Mouse (Mus musculus): Measurements from ENCODE around the gene Pdx1. TPM values are rescaled to one million over a fixed set of nuclear protein-coding genes. Genes with fewer than 3 reads are reported as not detected.

Gene Pdx1
- polyA plus RNA-seq, 1 experiment from 2014 or later = not detected

DNA sequence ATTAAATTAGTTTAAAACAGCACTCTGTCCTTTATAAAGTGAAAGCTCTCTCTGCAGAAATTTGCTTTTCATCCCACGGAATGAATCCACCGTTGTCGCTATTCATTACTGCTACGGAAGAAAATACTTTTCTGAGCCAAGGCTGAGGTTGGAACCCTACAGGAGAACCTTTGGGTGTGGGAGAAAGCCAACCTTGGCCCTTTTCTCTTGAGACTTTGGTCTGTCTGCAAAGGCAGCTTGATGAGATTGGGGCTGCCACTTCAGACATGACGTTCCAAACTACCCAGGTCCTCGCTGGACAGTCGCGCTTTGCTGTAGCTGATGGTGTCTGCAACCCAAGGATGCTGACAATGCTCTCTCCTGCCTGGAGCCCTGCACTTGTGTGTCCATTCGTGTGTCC lies 38.7 kb downstream of the Pdx1 start:
- no peak overlapping the region for H3K4me2 ChIP-seq (ENCODE audit: low read depth, low read length)
- H3K9me3 ChIP-seq (replicated peaks; ENCODE audit: control insufficient read depth, low read length) = no peaks in the 10 kb centered on the region
- H3K4me1 ChIP-seq (ENCODE audit: control insufficient read depth, insufficient read depth, low read length) = peaks cover 7% of the 10 kb centered on the region; the same call in 1 of the 2 replicates
- no peak for DNase-seq (ENCODE audit: low spot score)
- no peak for ATAC-seq (replicated peaks; ENCODE audit: insufficient number of reproducible peaks, low FRiP score, low TSS enrichment, low read depth)
- 4% methylated on average over 9 of the region's 9 CpGs for WGBS
- H3K27me3 ChIP-seq (ENCODE audit: control insufficient read depth, insufficient read depth, low read length) = peaks cover 91% of the 10 kb centered on the region
- no peak overlapping the region for H3K4me3 ChIP-seq (ENCODE audit: low read depth, low read length)
- no peak overlapping the region for H3K9ac ChIP-seq (replicated peaks; ENCODE audit: low read length)
- H3K27ac ChIP-seq (replicated peaks; ENCODE audit: low read depth, low read length) = no peak overlapping the region
- no peaks in the 10 kb centered on the region for H3K36me3 ChIP-seq (replicated peaks; ENCODE audit: control insufficient read depth, insufficient read depth, low read depth, low read length)

DNA sequence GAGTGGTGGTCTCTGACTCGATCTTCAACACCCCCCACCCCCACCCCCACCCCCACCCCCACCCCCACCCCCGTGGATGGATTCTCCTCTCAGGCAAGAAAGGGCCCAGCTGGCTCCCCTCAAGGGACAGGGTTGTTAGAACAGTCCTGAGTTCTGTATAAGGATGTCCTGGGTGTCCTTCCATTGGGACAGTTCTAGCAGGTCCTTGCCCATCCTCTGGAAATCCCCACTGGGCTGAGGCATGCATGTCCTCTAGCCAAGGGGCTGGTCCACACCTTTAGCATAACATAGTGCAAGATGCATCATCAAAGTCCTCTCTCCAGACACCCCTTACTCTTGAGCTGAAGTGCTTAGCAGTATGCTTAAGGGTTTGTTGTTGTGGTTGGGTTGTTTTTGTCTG lies 40.0 kb downstream of the Pdx1 start:
- Histone ChIP-seq H3K4me3 (ENCODE audit: low read depth, low read length) (no peak overlapping the region), H3K36me3 (replicated peaks; ENCODE audit: control insufficient read depth, insufficient read depth, low read depth, low read length) (no peaks in the 10 kb centered on the region), H3K4me2 (ENCODE audit: low read depth, low read length) (no peak overlapping the region), H3K9ac (replicated peaks; ENCODE audit: low read length) (no peak overlapping the region), H3K4me1 (ENCODE audit: control insufficient read depth, insufficient read depth, low read length) (peaks cover 5% of the 10 kb centered on the region; the same call in 1 of the 2 replicates), H3K9me3 (replicated peaks; ENCODE audit: control insufficient read depth, low read length) (no peaks in the 10 kb centered on the region), H3K27me3 (ENCODE audit: control insufficient read depth, insufficient read depth, low read length) (peaks cover 90% of the 10 kb centered on the region), H3K27ac (replicated peaks; ENCODE audit: low read depth, low read length) (no peak overlapping the region)
- no peak for ATAC-seq (replicated peaks; ENCODE audit: insufficient number of reproducible peaks, low FRiP score, low TSS enrichment, low read depth)
- no peak for DNase-seq (ENCODE audit: low spot score)
- WGBS = 0% methylated on average over 2 of the region's 2 CpGs

DNA sequence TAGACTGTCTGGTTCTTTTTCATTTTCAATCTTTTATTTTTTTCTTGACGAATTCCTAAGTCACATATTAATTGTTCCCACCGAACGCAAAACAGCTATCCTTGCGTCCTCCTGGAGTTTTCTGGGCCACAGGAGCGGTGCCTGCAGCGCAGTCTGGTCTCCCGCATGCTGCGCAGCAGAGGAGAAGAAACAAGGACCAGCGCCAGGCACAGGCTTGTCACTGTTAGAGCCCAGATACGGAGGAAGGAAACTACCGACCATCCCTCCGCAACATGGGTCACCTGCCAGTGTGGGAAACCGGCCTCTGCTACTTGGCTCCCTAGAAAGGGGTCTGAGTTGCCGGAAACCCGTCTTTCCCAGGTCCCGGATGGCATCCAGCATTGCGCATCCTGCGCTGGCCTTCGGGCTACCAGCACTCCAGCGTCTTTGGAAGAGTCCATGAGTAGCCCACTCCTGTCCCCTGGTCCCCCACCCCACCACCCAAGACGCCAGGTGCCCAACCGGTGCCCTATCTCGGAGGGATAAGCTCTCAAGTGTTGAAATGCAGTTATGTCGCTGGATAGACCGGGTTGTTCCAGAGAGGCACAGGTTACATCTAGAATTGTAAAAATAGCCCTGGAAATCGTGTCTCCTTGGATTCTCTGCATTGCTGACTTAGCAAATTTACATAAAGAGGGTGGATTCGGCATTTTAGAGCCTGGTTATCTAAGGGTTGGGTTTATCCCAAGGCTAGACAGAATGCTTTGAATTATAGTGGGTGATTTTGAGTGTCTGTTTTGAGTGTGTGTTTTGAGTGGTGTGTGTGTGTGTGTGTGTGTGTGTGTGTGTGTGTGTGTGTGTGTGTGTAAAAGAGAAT lies 43.3 kb downstream of the Pdx1 start:
- ATAC-seq (replicated peaks; ENCODE audit: insufficient number of reproducible peaks, low FRiP score, low TSS enrichment, low read depth) = no peak
- WGBS = 2% methylated on average over 27 of the region's 27 CpGs
- Histone ChIP-seq H3K9ac (replicated peaks; ENCODE audit: low read length) (no peak overlapping the region), H3K27me3 (ENCODE audit: control insufficient read depth, insufficient read depth, low read length) (peaks cover 94% of the 10 kb centered on the region), H3K9me3 (replicated peaks; ENCODE audit: control insufficient read depth, low read length) (no peaks in the 10 kb centered on the region), H3K4me3 (ENCODE audit: low read depth, low read length) (no peak overlapping the region), H3K4me1 (ENCODE audit: control insufficient read depth, insufficient read depth, low read length) (no peaks in the 10 kb centered on the region), H3K36me3 (replicated peaks; ENCODE audit: control insufficient read depth, insufficient read depth, low read depth, low read length) (no peaks in the 10 kb centered on the region), H3K4me2 (ENCODE audit: low read depth, low read length) (no peak overlapping the region), H3K27ac (replicated peaks; ENCODE audit: low read depth, low read length) (no peak overlapping the region)
- peak; percentile 1 for DNase-seq (ENCODE audit: low spot score)

DNA sequence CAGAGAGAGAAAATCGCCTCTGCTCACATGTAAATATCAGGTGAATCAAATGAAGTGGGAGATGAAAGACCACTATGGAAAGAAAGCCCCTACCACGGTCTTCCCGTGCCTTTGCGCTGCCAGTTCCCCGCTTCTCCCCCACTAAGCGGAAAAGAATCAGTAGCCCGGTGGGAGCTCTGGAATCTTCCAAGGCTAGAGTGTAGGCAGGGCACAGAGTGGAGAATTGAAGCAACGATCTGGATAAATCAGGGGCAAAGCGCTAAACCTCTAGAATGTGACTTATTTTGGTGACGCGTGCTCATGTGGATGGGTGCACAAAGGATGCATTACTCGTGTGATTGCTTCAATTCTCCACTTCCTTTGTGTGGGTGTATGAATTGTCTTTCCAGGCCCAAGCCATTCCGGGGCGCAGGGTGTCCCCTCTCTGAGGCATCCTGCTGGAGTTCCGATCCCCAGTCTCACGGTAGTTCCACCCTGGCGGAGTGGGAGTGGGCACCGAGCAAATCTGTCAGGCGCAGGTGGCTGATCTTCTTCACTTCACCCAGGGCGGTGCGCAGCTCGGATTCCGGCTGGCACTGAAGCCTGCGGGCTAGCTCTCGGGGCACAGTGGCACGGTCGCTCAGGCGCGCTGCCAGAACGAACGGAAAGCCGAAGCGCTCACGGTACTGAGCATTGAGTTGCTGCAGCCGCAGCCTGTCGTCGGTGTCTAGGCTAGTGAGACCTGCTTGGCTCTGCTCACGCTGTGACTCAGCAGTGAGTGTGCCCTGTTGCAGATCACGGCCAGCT lies 45.1 kb downstream of the Pdx1 start:
- ATAC-seq (replicated peaks; ENCODE audit: insufficient number of reproducible peaks, low FRiP score, low TSS enrichment, low read depth) = 0 out of 2 replicates have a peak, but pooled peaks have one; percentile 31
- H3K27ac ChIP-seq (replicated peaks; ENCODE audit: low read depth, low read length) = no peak overlapping the region
- H3K27me3 ChIP-seq (ENCODE audit: control insufficient read depth, insufficient read depth, low read length) = peaks cover 91% of the 10 kb centered on the region
- no peak overlapping the region for H3K9ac ChIP-seq (replicated peaks; ENCODE audit: low read length)
- DNase-seq (ENCODE audit: low spot score) = peak; percentile 13
- H3K4me2 ChIP-seq (ENCODE audit: low read depth, low read length) = no peak overlapping the region
- no peaks in the 10 kb centered on the region for H3K4me1 ChIP-seq (ENCODE audit: control insufficient read depth, insufficient read depth, low read length)
- H3K4me3 ChIP-seq (ENCODE audit: low read depth, low read length) = no peak overlapping the region
- H3K9me3 ChIP-seq (replicated peaks; ENCODE audit: control insufficient read depth, low read length) = no peaks in the 10 kb centered on the region
- WGBS = 1% methylated on average over 39 of the region's 39 CpGs
- H3K36me3 ChIP-seq (replicated peaks; ENCODE audit: control insufficient read depth, insufficient read depth, low read depth, low read length) = no peaks in the 10 kb centered on the region

DNA sequence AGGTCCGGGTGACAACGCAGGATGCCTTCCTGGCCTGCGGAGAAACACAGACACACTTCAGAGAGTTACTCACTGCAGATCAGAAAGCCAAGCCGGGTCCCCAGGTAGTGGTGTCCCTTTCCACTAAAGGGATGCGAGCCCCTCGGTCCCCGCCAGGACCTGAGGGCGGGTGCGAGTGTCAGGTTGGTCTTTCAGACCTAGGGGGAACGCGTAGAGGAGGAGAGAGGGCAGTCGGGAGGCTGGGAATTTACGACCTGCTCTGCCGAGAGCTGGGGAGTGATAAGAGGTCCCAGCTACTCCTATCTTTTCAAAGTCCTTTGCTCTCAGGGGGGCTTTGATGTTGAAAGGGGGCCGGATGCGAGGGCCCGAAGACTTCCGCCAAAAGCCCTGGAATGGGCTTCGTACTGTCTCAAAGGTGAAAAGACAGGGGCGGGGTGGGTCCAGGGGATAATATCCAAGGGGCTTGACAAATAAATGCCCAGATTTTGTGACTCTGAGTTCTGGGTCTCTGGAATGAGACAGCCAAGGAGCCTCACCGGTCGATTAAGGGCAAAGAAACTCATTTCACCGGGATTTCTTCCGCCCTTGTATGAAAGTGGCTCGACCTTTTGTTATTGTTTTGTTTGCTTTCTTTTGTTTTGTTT lies 45.8 kb downstream of the Pdx1 start:
- no peaks in the 10 kb centered on the region for H3K4me1 ChIP-seq (ENCODE audit: control insufficient read depth, insufficient read depth, low read length)
- ATAC-seq (replicated peaks; ENCODE audit: insufficient number of reproducible peaks, low FRiP score, low TSS enrichment, low read depth) (no peak), DNase-seq (ENCODE audit: low spot score) (peak; percentile 1)
- no peaks in the 10 kb centered on the region for H3K9me3 ChIP-seq (replicated peaks; ENCODE audit: control insufficient read depth, low read length)
- H3K27me3 ChIP-seq (ENCODE audit: control insufficient read depth, insufficient read depth, low read length) = peaks cover 88% of the 10 kb centered on the region
- no peak overlapping the region for H3K4me2 ChIP-seq (ENCODE audit: low read depth, low read length)
- under 1% methylated on average over 25 of the region's 25 CpGs for WGBS
- H3K27ac ChIP-seq (replicated peaks; ENCODE audit: low read depth, low read length) = no peak overlapping the region
- no peaks in the 10 kb centered on the region for H3K36me3 ChIP-seq (replicated peaks; ENCODE audit: control insufficient read depth, insufficient read depth, low read depth, low read length)
- H3K4me3 ChIP-seq (ENCODE audit: low read depth, low read length) = no peak overlapping the region
- H3K9ac ChIP-seq (replicated peaks; ENCODE audit: low read length) = no peak overlapping the region

DNA sequence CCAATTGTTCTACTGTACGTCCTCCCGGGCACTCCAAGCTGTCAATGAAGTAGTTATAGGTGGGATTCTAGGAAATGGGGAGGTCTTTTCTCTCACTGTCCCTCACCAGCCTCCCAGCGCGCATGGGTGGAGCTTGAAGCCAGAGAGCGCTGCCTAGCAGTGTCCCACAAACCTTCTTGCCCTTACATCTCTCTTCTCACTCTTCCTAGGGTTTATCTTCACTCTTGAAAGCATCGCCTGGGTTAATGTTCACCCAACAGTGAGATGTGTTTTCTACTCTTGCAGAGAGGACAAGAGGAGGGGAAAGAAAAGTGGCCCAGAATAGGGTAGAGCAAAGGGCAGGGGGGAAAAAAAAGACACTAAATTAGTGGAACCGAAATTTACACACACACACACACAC lies 47.6 kb downstream of the Pdx1 start:
- Histone ChIP-seq H3K9ac (replicated peaks; ENCODE audit: low read length) (no peak overlapping the region), H3K4me3 (ENCODE audit: low read depth, low read length) (no peak overlapping the region), H3K27ac (replicated peaks; ENCODE audit: low read depth, low read length) (no peak overlapping the region), H3K27me3 (ENCODE audit: control insufficient read depth, insufficient read depth, low read length) (peaks cover 79% of the 10 kb centered on the region), H3K4me1 (ENCODE audit: control insufficient read depth, insufficient read depth, low read length) (no peaks in the 10 kb centered on the region), H3K36me3 (replicated peaks; ENCODE audit: control insufficient read depth, insufficient read depth, low read depth, low read length) (no peaks in the 10 kb centered on the region), H3K9me3 (replicated peaks; ENCODE audit: control insufficient read depth, low read length) (no peaks in the 10 kb centered on the region), H3K4me2 (ENCODE audit: low read depth, low read length) (no peak overlapping the region)
- ATAC-seq (replicated peaks; ENCODE audit: insufficient number of reproducible peaks, low FRiP score, low TSS enrichment, low read depth) = no peak
- WGBS = 2% methylated on average over 7 of the region's 7 CpGs
- no peak for DNase-seq (ENCODE audit: low spot score)

DNA sequence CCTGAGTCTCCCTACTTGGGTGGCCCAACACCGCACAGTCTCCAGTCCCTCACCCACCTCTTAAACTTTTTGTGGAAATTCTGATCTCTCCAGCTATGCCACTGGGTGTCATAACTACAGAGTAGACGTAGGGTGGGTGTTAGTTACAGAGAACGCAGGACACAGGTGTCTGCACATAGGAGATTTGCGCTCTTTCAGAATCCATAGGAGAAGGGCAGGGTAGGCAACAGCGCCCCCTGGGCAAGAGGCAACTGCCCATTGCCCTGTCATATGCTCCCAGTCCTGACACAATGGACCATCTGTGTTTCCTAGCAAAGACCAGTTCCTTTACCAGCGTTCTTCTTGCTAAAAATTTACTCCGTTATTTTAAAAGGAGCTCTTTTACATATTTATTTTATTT lies 48.2 kb downstream of the Pdx1 start:
- DNase-seq (ENCODE audit: low spot score) = no peak
- H3K9me3 ChIP-seq (replicated peaks; ENCODE audit: control insufficient read depth, low read length) = no peaks in the 10 kb centered on the region
- WGBS = 16% methylated on average over 7 of the region's 7 CpGs
- H3K4me3 ChIP-seq (ENCODE audit: low read depth, low read length) = no peak overlapping the region
- ATAC-seq (replicated peaks; ENCODE audit: insufficient number of reproducible peaks, low FRiP score, low TSS enrichment, low read depth) = no peak
- H3K27ac ChIP-seq (replicated peaks; ENCODE audit: low read depth, low read length) = no peak overlapping the region
- no peaks in the 10 kb centered on the region for H3K4me1 ChIP-seq (ENCODE audit: control insufficient read depth, insufficient read depth, low read length)
- no peaks in the 10 kb centered on the region for H3K36me3 ChIP-seq (replicated peaks; ENCODE audit: control insufficient read depth, insufficient read depth, low read depth, low read length)
- H3K9ac ChIP-seq (replicated peaks; ENCODE audit: low read length) = no peak overlapping the region
- H3K27me3 ChIP-seq (ENCODE audit: control insufficient read depth, insufficient read depth, low read length) = peaks cover 74% of the 10 kb centered on the region
- H3K4me2 ChIP-seq (ENCODE audit: low read depth, low read length) = no peak overlapping the region

Data from embryonic facial prominence, embryonic 11.5 days (tissue).